Mouse (Mus musculus) duodenum, adult 2 months (tissue): ENCODE results near the gene Mien1. TPM values are rescaled to one million over a fixed set of nuclear protein-coding genes. Genes with fewer than 3 reads are reported as not detected.

Source experiments
- polyA plus RNA-seq: library from polyadenylated mRNA; depleted of rRNA; stranded (reverse); fragments of >200 nt; gene quantifications from 2 replicates; pipeline ENCODE4 v1.2.3, GENCODE M21; 2012; ENCODE audit warnings: low replicate concordance; rRNA removed

The Mien1 gene
- 31.2 and 41.0 TPM in 2 replicates for polyA plus RNA-seq

GRCm38 (mm10) chr11:98438331-98439158 lies at the start of gene Mien1:
Gene Mien1, minus strand, starts transcription at chr11:98438991.

GRCm38 (mm10) chr11:98446213-98446561 lies 7.4 kb upstream of the Mien1 start, which contains the start of gene Grb7:
Gene Grb7, plus strand, starts transcription at chr11:98446394.

GRCm38 (mm10) chr11:98412273-98412796 lies 26.5 kb downstream of the Mien1 start, which contains the start of gene Erbb2:
Gene Erbb2, plus strand, starts transcription at chr11:98412470.

GRCm38 (mm10) chr11:98400161-98400726 lies 38.5 kb downstream of the Mien1 start, which contains the start of gene Pgap3:
Gene Pgap3, minus strand, starts transcription at chr11:98400490.

Other genes with a start within 250 kb of the Mien1 start
- gene Med1, start 245.7 kb downstream of the Mien1 start, polyA plus RNA-seq: 2.3 and 6.4 TPM in 2 replicates
- gene Cdk12, start 235.9 kb downstream of the Mien1 start, polyA plus RNA-seq: 4.5 and 5.0 TPM in 2 replicates
- 0.05 TPM in 2 replicates for gene Neurod2, start 109.3 kb downstream of the Mien1 start, polyA plus RNA-seq
- gene Ppp1r1b, start 90.6 kb downstream of the Mien1 start, polyA plus RNA-seq: 281 and 423 TPM in 2 replicates
- 79.1 and 84.7 TPM in 2 replicates for gene Stard3, start 80.6 kb downstream of the Mien1 start, polyA plus RNA-seq
- 1.00 and 1.1 TPM in 2 replicates for gene Tcap, start 55.2 kb downstream of the Mien1 start, polyA plus RNA-seq
- gene Pnmt, start 52.5 kb downstream of the Mien1 start, polyA plus RNA-seq: 0.09 and 0.42 TPM in 2 replicates
- gene Pgap3, start 38.5 kb downstream of the Mien1 start, polyA plus RNA-seq: 46.9 and 54.7 TPM in 2 replicates
- gene Erbb2, start 26.5 kb downstream of the Mien1 start, polyA plus RNA-seq: 55.2 and 91.0 TPM in 2 replicates
- 94.7 and 98.7 TPM in 2 replicates for gene Grb7, start 7.4 kb upstream of the Mien1 start, polyA plus RNA-seq
- 1.4 and 3.0 TPM in 2 replicates for gene Ikzf3, start 107.0 kb upstream of the Mien1 start, polyA plus RNA-seq
- 0.18 TPM in 1 of 2 replicates, not detected in the other for gene Zpbp2, start 112.1 kb upstream of the Mien1 start, polyA plus RNA-seq
- gene Ormdl3, start 148.4 kb upstream of the Mien1 start, polyA plus RNA-seq: 58.2 and 142 TPM in 2 replicates
- gene Lrrc3c, start 159.3 kb upstream of the Mien1 start, polyA plus RNA-seq: not detected in 2 replicates
- not detected in 2 replicates for gene Gm12355, start 186.7 kb upstream of the Mien1 start, polyA plus RNA-seq
- gene Gsdma3, start 187.4 kb upstream of the Mien1 start, polyA plus RNA-seq: not detected in 2 replicates
- gene Gsdma2, start 207.8 kb upstream of the Mien1 start, polyA plus RNA-seq: 0.38 and 44.1 TPM in 2 replicates
- gene Gsdma, start 225.4 kb upstream of the Mien1 start, polyA plus RNA-seq: 0.23 and 0.46 TPM in 2 replicates
- 152 and 167 TPM in 2 replicates for gene Psmd3, start 243.6 kb upstream of the Mien1 start, polyA plus RNA-seq